Mouse (Mus musculus) midbrain, postnatal 0 days (tissue): ENCODE measurements at regions not wholly inside any gene's neighbourhood (a gene's known extent, or its start where the extent isn't known, plus 50 kb on each side); places are given as distances from the start of the nearest gene placed in this dataset.

Experiments
- ATAC-seq: fragments of 200-750 bp; cut with Nextera tagmentation; 2 replicates; pipeline ENCODE4 v1.8.0; 2017; ENCODE audit warnings: moderate number of reproducible peaks, mild to moderate bottlenecking, moderate TSS enrichment, moderate library complexity; ENCODE audit not compliant: low FRiP score
- DNase-seq: peaks from one replicate; pipeline ENCODE4 v3.0.0-alpha.2; 2015; ENCODE audit warnings: low spot score
- H3K27ac ChIP-seq: fragments of 300-500 bp; sonication (generic); 2 replicates; pipeline ENCODE4 v1.5.1; 2014; ENCODE audit warnings: low read depth, mild to moderate bottlenecking, low read length, mixed read lengths
- H3K27me3 ChIP-seq: fragments of 300-500 bp; sonication (generic); 2 replicates; pipeline ENCODE4 v1.6.1; 2014; ENCODE audit warnings: low read length, control low read depth, mixed read lengths; ENCODE audit not compliant: insufficient read depth
- H3K36me3 ChIP-seq: fragments of 300-500 bp; sonication (generic); 2 replicates; pipeline ENCODE4 v1.6.1; 2014; ENCODE audit warnings: low read length, control low read depth, mixed read lengths; ENCODE audit not compliant: insufficient read depth
- H3K4me1 ChIP-seq: fragments of 300-500 bp; sonication (generic); 2 replicates; pipeline ENCODE4 v1.6.1; 2014; ENCODE audit warnings: mild to moderate bottlenecking, control low read depth, antibody characterized with exemption, low read length, mixed read lengths; ENCODE audit not compliant: insufficient read depth
- H3K4me2 ChIP-seq: fragments of 300-500 bp; sonication (generic); 2 replicates; pipeline ENCODE4 v1.6.1; 2014; ENCODE audit warnings: low read depth, mild to moderate bottlenecking, low read length, mixed read lengths; ENCODE audit not compliant: poor library complexity, severe bottlenecking
- H3K4me3 ChIP-seq: fragments of 300-500 bp; sonication (generic); 2 replicates; pipeline ENCODE4 v1.5.1; 2014; ENCODE audit warnings: low read depth, mild to moderate bottlenecking, low read length, moderate library complexity
- H3K9ac ChIP-seq: fragments of 300-500 bp; sonication (generic); replicated peaks from 2 replicates; pipeline ENCODE4 v1.6.1; 2014; ENCODE audit warnings: mild to moderate bottlenecking, low read length, moderate library complexity, mixed read lengths; ENCODE audit not compliant: poor library complexity, severe bottlenecking
- H3K9me3 ChIP-seq: fragments of 300-500 bp; sonication (generic); 2 replicates; pipeline ENCODE4 v1.6.1; 2016; ENCODE audit warnings: low read length, control low read depth
- CTCF ChIP-seq: IDR thresholded peaks from 2 replicates; pipeline ENCODE4 v1.5.1; 2016; ENCODE audit warnings: antibody characterized with exemption, mild to moderate bottlenecking
- WGBS: fragments of 180-500 bp; shearing (Covaris S2); extraction: QIAGEN DNeasy Blood & Tissue Kit; methylation state at CpG from one replicate; pipeline ENCODE4 v1.1.7; 2014; 5-methylcytosine and 5-hydroxymethylcytosine counted together

- DNase-seq, result peak; percentile 78
- Histone ChIP-seq H3K9me3 (no peaks in the 10 kb centered on the region), H3K27me3 (no peaks in the 10 kb centered on the region), H3K4me3 (no peak overlapping the region), H3K4me2 (peak overlapping the region; percentile 26), H3K36me3 (no peaks in the 10 kb centered on the region), H3K9ac (peak overlapping the region; percentile 26; the same call in 1 of the 2 replicates), H3K27ac (0 out of 2 replicates have a peak overlapping the region, but pooled peaks have one; percentile 2), H3K4me1 (peaks cover 16% of the 10 kb centered on the region)
- no peak for TF ChIP-seq CTCF
- 6% methylated on average over 26 of the region's 26 CpGs for WGBS
- peak; percentile 81 for ATAC-seq
Measured at GRCm38 (mm10) chr8:8488695-8489571, 172.1 kb downstream of the Efnb2 start.

- Histone ChIP-seq H3K36me3 (no peaks in the 10 kb centered on the region), H3K9ac (no peak overlapping the region)
Measured at GRCm38 (mm10) chr8:8488191-8488694, 172.8 kb downstream of the Efnb2 start.

GRCm38 (mm10) chr8:8487706-8488105 lies 173.3 kb downstream of the Efnb2 start:
- Histone ChIP-seq H3K9me3 (no peaks in the 10 kb centered on the region), H3K27ac (no peak overlapping the region), H3K36me3 (no peaks in the 10 kb centered on the region), H3K4me2 (no peak overlapping the region), H3K4me3 (no peak overlapping the region), H3K9ac (no peak overlapping the region), H3K27me3 (no peaks in the 10 kb centered on the region; the same call in 1 of the 2 replicates), H3K4me1 (peaks cover 16% of the 10 kb centered on the region)
- ATAC-seq (no peak), DNase-seq (no peak)
- no peak for TF ChIP-seq CTCF
- 25% methylated on average over 5 of the region's 5 CpGs for WGBS

More at GRCm38 (mm10) chr8:8488191-8488694, 172.8 kb downstream of the Efnb2 start:
- no peak overlapping the region for H3K4me3 ChIP-seq
- H3K27me3 ChIP-seq, result no peaks in the 10 kb centered on the region; the same call in 1 of the 2 replicates
- no peaks in the 10 kb centered on the region for H3K9me3 ChIP-seq
- peak overlapping the region; percentile 26 for H3K4me2 ChIP-seq
- TF ChIP-seq CTCF, result no peak
- H3K27ac ChIP-seq, result no peak overlapping the region
- DNase-seq (no peak), ATAC-seq (peak; percentile 10; the same call in 1 of the 2 replicates)
- 28% methylated on average over 9 of the region's 9 CpGs for WGBS
- H3K4me1 ChIP-seq, result peaks cover 16% of the 10 kb centered on the region

- no peaks in the 10 kb centered on the region; the same call in 1 of the 2 replicates for H3K27me3 ChIP-seq
Measured at GRCm38 (mm10) chr8:8486866-8487265, 174.2 kb downstream of the Efnb2 start.

GRCm38 (mm10) chr8:8485252-8485651 lies 175.8 kb downstream of the Efnb2 start:
- ATAC-seq, result no peak
- TF ChIP-seq CTCF, result no peak

More at GRCm38 (mm10) chr8:8486866-8487265, 174.2 kb downstream of the Efnb2 start:
- Histone ChIP-seq H3K9me3 (no peaks in the 10 kb centered on the region), H3K27ac (no peak overlapping the region), H3K4me2 (no peak overlapping the region), H3K36me3 (no peaks in the 10 kb centered on the region), H3K4me3 (no peak overlapping the region), H3K9ac (no peak overlapping the region), H3K4me1 (peaks cover 16% of the 10 kb centered on the region)
- ATAC-seq (no peak), DNase-seq (no peak)
- TF ChIP-seq CTCF, result no peak
- WGBS, result 66% methylated on average over 3 of the region's 3 CpGs

GRCm38 (mm10) chr8:8484546-8484945 lies 176.5 kb downstream of the Efnb2 start:
- DNase-seq (peak; percentile 81), ATAC-seq (peak; percentile 64)
- Histone ChIP-seq H3K27me3 (no peaks in the 10 kb centered on the region; the same call in 1 of the 2 replicates), H3K36me3 (no peaks in the 10 kb centered on the region), H3K27ac (no peak overlapping the region), H3K9ac (no peak overlapping the region), H3K4me3 (no peak overlapping the region), H3K9me3 (no peaks in the 10 kb centered on the region), H3K4me2 (no peak overlapping the region), H3K4me1 (peaks cover 13% of the 10 kb centered on the region)
- WGBS, result 12% methylated on average over 8 of the region's 8 CpGs
- TF ChIP-seq CTCF, result no peak

More at GRCm38 (mm10) chr8:8485252-8485651, 175.8 kb downstream of the Efnb2 start:
- Histone ChIP-seq H3K4me2 (no peak overlapping the region), H3K4me3 (no peak overlapping the region), H3K9me3 (no peaks in the 10 kb centered on the region), H3K36me3 (no peaks in the 10 kb centered on the region), H3K27me3 (no peaks in the 10 kb centered on the region; the same call in 1 of the 2 replicates), H3K4me1 (peaks cover 16% of the 10 kb centered on the region), H3K27ac (no peak overlapping the region), H3K9ac (no peak overlapping the region)
- 62% methylated on average over 3 of the region's 3 CpGs for WGBS
- DNase-seq, result no peak
